Mouse (Mus musculus) R1 (cell line): ENCODE data around the gene Poln.

Experiments used
- DNase-seq: peaks from one replicate; pipeline ENCODE4 v3.0.0-alpha.2; 2018; ENCODE audit warnings: low read depth, low spot score

Gene Poln

DNA sequence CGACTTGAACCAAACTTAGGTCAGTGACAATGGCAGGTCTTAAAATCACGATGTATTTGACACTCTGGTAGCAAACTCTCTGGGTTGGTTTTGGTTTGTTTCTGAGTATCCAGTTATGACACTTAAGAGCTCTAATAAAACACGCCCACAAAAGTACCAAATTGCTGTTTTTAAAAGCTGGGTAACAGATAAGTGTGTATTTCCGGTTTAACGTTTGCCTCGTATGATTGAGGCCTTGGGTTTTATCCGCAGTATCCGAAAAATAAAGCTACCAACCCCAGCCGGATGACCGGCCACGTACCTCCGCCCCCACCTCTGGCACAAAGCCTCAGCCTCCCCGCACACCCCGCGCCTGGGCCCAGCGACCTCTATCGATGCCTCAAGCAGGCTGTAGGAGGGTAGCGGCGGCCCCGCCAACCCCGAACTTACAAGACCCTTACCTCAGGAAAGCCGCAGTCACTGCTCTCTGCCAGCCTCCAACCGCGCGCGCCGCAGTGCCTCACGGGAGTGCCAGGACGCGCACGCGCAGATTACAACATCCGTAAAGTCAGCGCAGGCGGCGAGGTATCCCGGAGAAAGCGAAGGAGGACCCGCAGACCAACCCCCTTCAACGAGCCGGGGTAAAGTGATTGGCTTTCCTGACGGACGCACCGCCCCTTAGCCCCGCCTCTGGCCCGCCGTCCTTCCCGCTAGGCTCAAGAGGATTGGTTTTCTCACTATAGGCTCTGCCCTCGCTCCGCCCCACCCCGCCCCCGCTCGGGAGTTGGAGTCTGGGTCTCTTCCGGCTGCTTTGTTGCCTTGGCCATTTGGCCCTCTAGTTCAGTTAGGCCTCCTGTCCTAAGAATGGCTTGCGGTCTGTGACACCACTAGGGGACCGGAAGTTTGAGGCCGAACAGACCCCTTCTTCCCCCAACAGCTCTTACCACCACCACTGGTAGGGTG lies at the start of gene Poln, which contains the start of gene Haus3:
Gene Poln, minus strand, starts transcription at position 499 of the 942 bp plus-strand sequence.
Gene Haus3, minus strand, starts transcription at position 578 of the 942 bp plus-strand sequence.
- peak; percentile 99 for DNase-seq

DNA sequence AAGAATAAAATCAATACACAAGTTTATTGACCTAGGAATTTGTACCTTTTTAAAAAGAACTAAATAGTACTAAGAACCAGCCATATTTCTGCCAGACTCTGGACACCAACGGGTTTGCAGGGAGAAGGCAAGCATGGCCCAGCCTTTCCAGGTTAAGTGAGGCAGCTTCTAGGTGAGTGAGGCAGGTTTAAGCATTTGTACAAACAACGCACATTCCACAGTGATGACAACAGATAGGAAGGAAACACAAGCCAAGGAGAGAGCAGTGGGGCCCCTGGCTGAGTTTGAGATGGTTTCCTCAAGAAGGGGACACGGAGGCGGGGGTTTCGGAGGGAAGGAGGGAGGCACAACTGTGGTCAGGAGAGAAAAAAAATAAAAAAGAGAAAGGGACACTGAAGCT lies 49.4 kb upstream of the Poln start:
- DNase-seq, result no peak

- DNase-seq, result no peak
These were observed 48.5 kb upstream of the Poln start for GRCm38 (mm10) chr5:34217756-34218155.

DNA sequence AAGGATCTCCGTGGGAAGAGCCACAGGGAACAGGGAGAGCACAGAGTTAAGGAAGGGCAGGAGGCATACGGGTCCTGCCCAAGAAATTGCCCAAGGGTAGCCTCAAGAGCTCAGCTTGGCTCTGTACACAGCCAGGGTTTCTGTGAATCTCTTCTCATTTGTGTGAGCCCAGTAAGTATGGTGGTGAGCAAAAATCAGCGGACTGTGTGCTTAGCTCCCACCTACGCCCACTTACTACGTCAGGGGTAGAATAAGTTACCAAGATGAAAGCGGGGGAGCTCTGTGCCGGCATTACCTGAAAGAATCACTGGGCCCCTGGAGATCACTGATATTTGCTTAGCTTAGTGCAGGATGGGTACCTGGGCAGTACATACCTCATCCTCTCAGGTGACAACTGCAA lies 46.8 kb upstream of the Poln start:
- no peak for DNase-seq

DNA sequence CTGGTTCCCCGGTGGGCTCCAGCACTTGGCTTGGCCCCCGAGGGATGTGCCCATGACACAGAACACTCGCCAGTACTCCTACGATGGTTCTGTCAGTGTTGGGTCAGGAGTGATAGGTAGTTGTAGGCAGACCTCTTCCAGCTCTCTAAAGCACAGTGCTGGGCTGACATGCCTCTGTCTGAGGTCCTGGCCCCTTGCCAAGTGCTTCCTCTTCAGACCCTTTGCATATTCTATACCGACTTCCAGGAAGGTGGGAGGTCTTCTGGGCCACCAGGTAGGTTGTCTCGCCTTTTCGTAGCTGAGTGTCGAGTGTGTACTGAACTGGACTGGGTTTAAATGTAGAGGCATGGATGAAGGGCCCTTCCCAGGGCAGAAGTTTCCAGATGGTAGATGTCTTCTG lies 44.4 kb upstream of the Poln start:
- DNase-seq, result no peak

DNA sequence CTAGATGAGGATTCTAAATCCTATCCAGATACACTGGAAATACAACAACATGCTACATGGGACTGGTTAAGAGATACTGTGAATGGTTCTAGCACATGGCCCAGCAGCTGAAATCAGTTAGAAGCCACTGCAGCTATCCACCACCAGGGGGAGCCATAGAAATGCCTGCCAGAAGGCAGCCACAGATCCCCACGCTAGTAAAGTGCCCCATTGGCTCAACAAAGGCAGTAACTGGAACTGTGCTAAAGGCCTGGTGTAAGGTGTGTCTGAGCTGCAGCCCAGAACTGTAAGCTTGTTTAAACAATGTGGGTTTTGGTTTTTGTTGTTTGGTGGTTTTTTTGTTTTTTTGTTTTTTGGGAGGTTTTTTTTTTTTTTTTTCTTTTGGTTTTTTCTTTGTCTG lies 41.0 kb upstream of the Poln start:
- DNase-seq, result peak; percentile 93

- no peak for DNase-seq
These were observed 38.3 kb upstream of the Poln start for GRCm38 (mm10) chr5:34207503-34207902.

- no peak for DNase-seq
These were observed 36.5 kb upstream of the Poln start for GRCm38 (mm10) chr5:34205788-34206187.

GRCm38 (mm10) chr5:34204911-34205310 lies 35.7 kb upstream of the Poln start:
- DNase-seq, result no peak

DNA sequence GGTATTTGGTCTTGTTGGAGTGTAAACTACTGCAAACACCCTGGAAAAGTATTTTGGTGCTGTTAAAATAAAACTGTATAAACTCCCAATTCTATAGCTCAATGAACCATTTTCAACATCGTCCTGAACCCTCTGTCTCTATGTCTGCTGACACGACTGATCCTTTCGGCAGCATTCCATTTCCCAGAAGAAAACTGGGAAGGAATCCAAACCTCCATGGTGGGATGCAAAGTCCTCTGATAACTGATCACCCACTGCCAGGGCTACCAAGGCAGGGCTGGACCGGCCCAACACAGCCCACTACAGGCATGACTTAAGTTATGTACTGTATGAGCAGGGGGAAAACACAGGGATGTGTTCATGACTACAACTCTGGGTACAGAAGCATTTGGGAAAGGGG lies 32.8 kb upstream of the Poln start:
- DNase-seq, result no peak

- no peak for DNase-seq
These were observed 32.1 kb upstream of the Poln start for GRCm38 (mm10) chr5:34201396-34201795.

DNA sequence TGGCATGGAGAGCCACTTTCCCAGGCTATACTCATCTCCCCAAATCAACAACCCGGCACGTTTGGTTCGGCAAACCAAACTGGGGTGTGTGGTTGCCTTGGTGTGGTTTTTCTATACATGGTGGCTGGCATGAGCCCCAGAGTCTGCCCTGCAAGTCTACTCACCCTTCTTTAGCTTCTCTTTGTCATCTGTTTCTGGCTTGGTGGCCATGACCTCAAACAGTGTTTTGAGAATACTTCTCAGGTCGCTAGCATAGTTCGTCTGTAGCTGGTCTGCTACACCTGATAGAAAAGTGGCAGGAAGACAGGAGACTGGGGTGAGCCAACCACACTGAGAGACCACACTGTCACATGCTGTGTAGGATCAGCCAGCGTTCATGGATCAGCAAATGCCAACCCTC lies 29.4 kb upstream of the Poln start:
- DNase-seq, result no peak

DNA sequence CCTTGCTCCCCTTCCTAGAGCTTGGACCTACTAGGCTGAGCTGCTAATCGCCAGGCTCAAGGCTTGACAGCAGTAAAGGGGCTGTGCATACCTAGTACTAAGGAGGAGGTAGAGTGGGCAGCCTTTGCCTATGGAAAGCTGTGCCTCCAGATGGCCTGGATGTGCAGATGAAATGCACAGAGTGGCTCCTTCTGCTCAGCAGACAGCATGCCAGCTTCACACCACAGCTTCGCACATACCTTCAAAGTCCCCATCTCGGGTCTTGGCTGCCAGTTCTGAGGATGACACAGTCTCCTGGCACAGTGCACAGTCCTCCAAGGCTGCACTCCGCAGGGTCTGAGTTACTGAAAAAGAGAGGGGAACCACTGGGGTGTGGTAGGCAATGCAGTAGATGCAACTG lies 28.0 kb upstream of the Poln start:
- no peak for DNase-seq

DNA sequence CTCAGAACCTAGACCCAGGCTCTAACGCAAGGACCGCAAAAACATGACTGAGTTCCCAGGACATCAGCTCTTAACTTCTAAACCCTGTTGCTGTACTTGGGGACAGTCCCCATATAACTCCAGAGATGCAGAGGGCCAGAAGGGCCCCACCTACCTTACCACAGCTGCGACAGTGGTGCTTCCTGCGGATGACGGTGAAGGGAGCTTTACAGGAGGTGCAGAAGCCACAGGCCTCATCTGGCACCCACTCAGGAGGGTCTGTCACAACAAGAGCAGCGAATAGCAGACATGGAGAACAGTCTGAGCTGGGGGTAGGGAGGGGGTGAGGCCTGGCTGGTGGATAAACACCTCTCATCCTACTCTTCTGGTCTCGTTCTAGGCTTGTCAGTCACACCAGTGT lies 27.2 kb upstream of the Poln start:
- no peak for DNase-seq

DNA sequence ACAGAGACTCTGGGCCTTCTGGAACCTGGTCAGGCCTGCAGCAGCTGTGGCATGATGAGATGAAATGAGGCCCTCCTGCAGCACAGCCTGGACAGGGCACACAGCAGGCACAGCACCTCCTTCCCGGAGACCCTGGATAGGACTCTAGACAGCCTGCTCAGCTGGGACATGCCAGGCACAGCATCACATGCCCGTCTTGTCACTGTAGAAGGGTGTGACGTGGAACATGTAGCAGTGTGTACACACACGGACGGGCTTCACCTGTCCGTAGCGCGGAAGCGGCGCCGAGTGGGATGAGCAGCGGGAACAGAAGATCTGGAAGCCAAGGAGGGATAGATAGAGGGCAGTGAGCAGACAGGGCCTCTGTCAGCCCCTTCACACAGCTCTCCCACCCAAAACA lies 26.5 kb upstream of the Poln start:
- no peak for DNase-seq

GRCm38 (mm10) chr5:34194975-34195662 lies 25.9 kb upstream of the Poln start:
- no peak for DNase-seq

- no peak for DNase-seq
These were observed 25.2 kb upstream of the Poln start for GRCm38 (mm10) chr5:34194426-34194825.

DNA sequence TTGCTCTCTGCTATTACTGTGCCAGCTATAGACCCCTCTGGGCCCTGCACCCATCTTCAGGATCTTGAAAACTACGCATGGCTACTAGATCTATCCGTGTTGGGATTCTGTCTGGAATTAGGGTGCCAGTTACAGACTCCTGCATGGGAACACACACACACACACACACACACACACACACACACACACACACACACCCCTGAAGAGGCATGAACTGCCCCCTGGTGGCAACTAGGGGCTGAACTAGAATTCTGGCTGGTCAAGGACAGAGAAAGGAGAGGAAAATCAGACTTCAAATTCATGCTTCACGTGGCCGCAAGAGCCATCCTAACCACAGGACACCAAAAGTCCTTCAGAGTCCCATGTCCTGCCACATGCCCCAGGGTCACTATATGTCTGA lies 22.6 kb upstream of the Poln start:
- peak; percentile 20 for DNase-seq

- no peak for DNase-seq
These were observed 21.8 kb upstream of the Poln start for GRCm38 (mm10) chr5:34191021-34191420.

DNA sequence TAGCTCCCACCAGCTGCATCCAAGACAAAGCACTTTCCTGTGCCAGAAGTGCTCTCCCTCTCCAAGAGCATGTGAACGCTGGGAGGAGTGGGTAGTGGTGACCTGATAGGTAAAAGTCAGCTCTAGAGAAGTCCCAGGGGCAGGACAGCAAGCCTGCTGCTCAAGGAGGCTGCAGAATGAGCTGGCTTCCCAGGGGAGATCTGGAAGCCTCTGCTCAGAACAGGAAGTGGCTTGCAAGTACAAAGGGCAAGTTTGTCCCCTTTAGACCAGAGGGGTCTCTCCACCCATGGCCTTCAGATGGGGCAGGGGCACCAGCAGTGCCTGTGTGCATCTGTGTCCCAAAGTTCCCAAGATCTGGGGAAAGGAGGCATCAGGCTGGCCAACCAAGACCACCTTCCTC lies 20.3 kb upstream of the Poln start:
- no peak for DNase-seq

DNA sequence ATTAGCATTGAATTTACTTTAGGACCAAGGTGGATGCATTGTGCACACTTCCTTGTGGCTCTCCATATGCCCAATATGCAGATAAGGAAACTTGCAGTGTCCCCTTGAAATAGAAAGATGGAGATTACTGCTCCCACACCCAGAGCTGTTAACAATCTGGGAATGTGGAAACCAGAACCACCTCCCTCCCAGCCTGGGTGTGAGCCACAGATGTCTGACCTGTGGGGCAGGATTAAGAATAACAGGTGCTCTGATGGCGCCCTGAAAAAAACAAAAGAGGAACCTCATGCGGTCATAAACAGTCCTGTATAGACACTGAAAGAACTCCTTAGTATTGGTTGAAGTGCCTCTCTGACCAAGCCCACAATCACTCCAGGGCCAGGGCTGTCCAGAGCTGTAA lies 19.6 kb upstream of the Poln start:
- no peak for DNase-seq

DNA sequence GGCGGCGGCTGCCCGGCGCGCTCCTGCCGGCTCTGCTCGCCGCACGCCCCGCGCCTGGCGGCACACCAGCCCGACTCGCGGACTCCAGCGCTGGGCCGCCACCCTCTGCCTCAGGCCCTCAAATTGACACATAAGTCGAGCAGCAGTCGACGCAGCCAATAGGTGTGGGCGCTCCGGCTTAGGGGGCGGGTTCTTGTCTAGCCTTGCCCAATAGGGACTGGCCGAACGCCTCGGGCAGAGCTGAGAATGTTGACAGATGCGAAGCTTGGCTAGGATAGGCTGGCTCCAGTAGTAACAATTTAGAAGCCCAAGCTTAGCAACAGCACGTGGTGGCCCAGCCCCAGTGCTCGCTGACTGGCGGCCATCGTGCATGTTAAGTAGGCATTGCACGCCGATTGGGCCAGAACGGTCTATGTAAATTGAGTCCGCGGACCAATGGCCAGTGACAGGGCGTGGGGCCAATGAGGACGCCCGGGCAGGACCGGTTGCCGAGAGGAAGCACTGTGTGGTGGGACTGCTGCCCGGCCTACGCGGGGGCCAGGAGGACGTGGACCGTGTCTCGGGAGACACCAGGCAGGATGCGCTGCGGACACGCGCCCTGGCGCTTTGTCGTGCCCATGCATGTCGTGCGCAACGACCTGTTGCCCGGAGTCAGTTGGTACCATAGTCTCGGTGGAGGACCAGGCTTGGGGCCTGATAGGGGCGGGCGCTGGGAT lies 18.5 kb upstream of the Poln start, which contains the start of gene Mxd4:
Gene Mxd4, minus strand, starts transcription at position 120 of the 716 bp plus-strand sequence.
- peak; percentile 100 for DNase-seq
